Mouse (Mus musculus): Measurements from ENCODE around the gene Hipk1. TPM values are rescaled to one million over a fixed set of nuclear protein-coding genes. Genes with fewer than 3 reads are reported as not detected.
"Not testable (repeated sequence)": the region's sequence is repeated elsewhere in the genome, so short reads cannot be mapped to it uniquely, and the experiment has no call there.

Gene Hipk1
- polyA plus RNA-seq (2014; fragmentation: Nextera tagmentation; extraction: Ambion mirVana) = 15.5 and 16.2 TPM in 2 replicates

- peak; percentile 97 for ATAC-seq
- H3K27ac ChIP-seq (ENCODE audit: low read depth, low read length) = peak within 1 kb of the TSS; percentile 87
- peak within 1 kb of the TSS; percentile 87 for H3K4me2 ChIP-seq (ENCODE audit: low read length)
- peak within 1 kb of the TSS; percentile 93 for H3K4me3 ChIP-seq (ENCODE audit: low read depth, low read length)
- H3K4me1 ChIP-seq (ENCODE audit: control insufficient read depth, insufficient read depth, low read length) = peaks cover 17% of the 10 kb centered on the region
- 10% methylated on average over 43 of the region's 49 CpGs for WGBS
- peak within 1 kb of the TSS; percentile 96 for H3K9ac ChIP-seq (ENCODE audit: low read length)
- H3K9me3 ChIP-seq (replicated peaks; ENCODE audit: control insufficient read depth, low read length) = no peaks in the 10 kb centered on the region
- DNase-seq (ENCODE audit: low spot score) = peak; percentile 95
- H3K27me3 ChIP-seq (replicated peaks; ENCODE audit: control insufficient read depth, insufficient read depth, low read length) = no peaks in the 10 kb centered on the region
- H3K36me3 ChIP-seq (ENCODE audit: control insufficient read depth, insufficient read depth, low read length) = no peaks in the 10 kb centered on the region
Observed at GRCm38 (mm10) chr3:103791230-103792110, at the start of gene Hipk1. TSS of gene Hipk1 (minus strand) at chr3:103791563.

GRCm38 (mm10) chr3:103840946-103841345 lies 49.6 kb upstream of the Hipk1 start:
- not testable (repeated sequence) for H3K27ac ChIP-seq (ENCODE audit: low read depth, low read length); H3K4me2 ChIP-seq (ENCODE audit: low read length); H3K36me3 ChIP-seq (ENCODE audit: control insufficient read depth, insufficient read depth, low read length); ATAC-seq; H3K4me3 ChIP-seq (ENCODE audit: low read depth, low read length); H3K9ac ChIP-seq (ENCODE audit: low read length); H3K4me1 ChIP-seq (ENCODE audit: control insufficient read depth, insufficient read depth, low read length); H3K27me3 ChIP-seq (replicated peaks; ENCODE audit: control insufficient read depth, insufficient read depth, low read length); H3K9me3 ChIP-seq (replicated peaks; ENCODE audit: control insufficient read depth, low read length); DNase-seq (ENCODE audit: low spot score)
- WGBS = 92% methylated on average over 7 of the region's 7 CpGs

GRCm38 (mm10) chr3:103840195-103840594 lies 48.8 kb upstream of the Hipk1 start:
- not testable (repeated sequence) for H3K4me1 ChIP-seq (ENCODE audit: control insufficient read depth, insufficient read depth, low read length); H3K4me2 ChIP-seq (ENCODE audit: low read length); H3K27ac ChIP-seq (ENCODE audit: low read depth, low read length); H3K9ac ChIP-seq (ENCODE audit: low read length); H3K27me3 ChIP-seq (replicated peaks; ENCODE audit: control insufficient read depth, insufficient read depth, low read length); ATAC-seq; H3K9me3 ChIP-seq (replicated peaks; ENCODE audit: control insufficient read depth, low read length); H3K36me3 ChIP-seq (ENCODE audit: control insufficient read depth, insufficient read depth, low read length); DNase-seq (ENCODE audit: low spot score); H3K4me3 ChIP-seq (ENCODE audit: low read depth, low read length)
- WGBS = 79% methylated on average over 3 of the region's 3 CpGs

DNA sequence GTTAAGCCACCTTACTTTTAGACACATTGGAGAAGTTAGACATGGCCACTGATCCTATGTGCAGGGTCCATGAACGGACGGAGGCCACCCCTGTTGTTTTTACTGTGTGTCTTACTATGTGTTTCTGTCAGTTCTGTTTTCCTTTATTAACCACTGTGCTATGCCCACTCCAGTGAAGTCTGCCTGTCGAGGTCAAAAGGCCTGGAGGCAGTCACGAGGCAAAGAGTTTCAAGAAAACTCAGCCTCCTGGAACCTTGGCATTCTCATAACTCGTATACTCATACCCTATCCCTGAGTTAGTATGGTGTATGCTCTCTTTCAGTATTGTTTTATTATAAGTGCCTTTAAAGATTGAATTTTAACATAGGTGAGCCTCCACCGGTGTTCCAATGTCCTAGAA lies 48.3 kb upstream of the Hipk1 start:
- DNase-seq (ENCODE audit: low spot score) = no peak
- no peak overlapping the region for H3K4me2 ChIP-seq (ENCODE audit: low read length)
- no peak for ATAC-seq
- H3K4me3 ChIP-seq (ENCODE audit: low read depth, low read length) = no peak overlapping the region
- no peaks in the 10 kb centered on the region for H3K36me3 ChIP-seq (ENCODE audit: control insufficient read depth, insufficient read depth, low read length)
- H3K9me3 ChIP-seq (replicated peaks; ENCODE audit: control insufficient read depth, low read length) = no peaks in the 10 kb centered on the region
- H3K4me1 ChIP-seq (ENCODE audit: control insufficient read depth, insufficient read depth, low read length) = no peaks in the 10 kb centered on the region
- no peaks in the 10 kb centered on the region for H3K27me3 ChIP-seq (replicated peaks; ENCODE audit: control insufficient read depth, insufficient read depth, low read length)
- 91% methylated on average over 6 of the region's 6 CpGs for WGBS
- no peak overlapping the region for H3K27ac ChIP-seq (ENCODE audit: low read depth, low read length)
- H3K9ac ChIP-seq (ENCODE audit: low read length) = no peak overlapping the region

DNA sequence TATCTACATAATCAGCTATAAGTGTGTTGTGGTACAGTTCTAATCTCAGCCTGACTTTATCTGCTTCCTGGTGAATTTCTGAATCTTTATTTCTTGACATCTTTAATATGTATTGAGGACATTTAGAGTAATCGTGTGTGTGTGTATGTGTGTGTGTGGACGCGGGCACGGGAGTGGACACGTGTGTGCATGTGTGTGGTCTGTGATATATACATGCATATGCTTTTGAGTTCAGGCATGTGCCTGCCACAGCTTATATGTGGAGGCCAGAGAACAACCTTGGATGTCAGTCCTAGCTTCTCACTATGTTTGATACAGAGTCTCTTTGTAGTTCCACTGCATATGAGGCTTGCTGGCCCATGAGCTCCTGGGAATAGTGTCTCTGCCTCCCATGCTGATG lies 45.1 kb upstream of the Hipk1 start:
- no peak overlapping the region for H3K27ac ChIP-seq (ENCODE audit: low read depth, low read length)
- DNase-seq (ENCODE audit: low spot score) (no peak), ATAC-seq (no peak)
- no peaks in the 10 kb centered on the region for H3K9me3 ChIP-seq (replicated peaks; ENCODE audit: control insufficient read depth, low read length)
- H3K4me3 ChIP-seq (ENCODE audit: low read depth, low read length) = no peak overlapping the region
- H3K27me3 ChIP-seq (replicated peaks; ENCODE audit: control insufficient read depth, insufficient read depth, low read length) = no peaks in the 10 kb centered on the region
- no peak overlapping the region for H3K9ac ChIP-seq (ENCODE audit: low read length)
- WGBS = 95% methylated on average over 5 of the region's 5 CpGs
- H3K4me1 ChIP-seq (ENCODE audit: control insufficient read depth, insufficient read depth, low read length) = no peaks in the 10 kb centered on the region
- H3K4me2 ChIP-seq (ENCODE audit: low read length) = no peak overlapping the region
- H3K36me3 ChIP-seq (ENCODE audit: control insufficient read depth, insufficient read depth, low read length) = no peaks in the 10 kb centered on the region

- Histone ChIP-seq H3K4me3 (ENCODE audit: low read depth, low read length) (no peak overlapping the region), H3K9ac (ENCODE audit: low read length) (no peak overlapping the region), H3K4me1 (ENCODE audit: control insufficient read depth, insufficient read depth, low read length) (no peaks in the 10 kb centered on the region), H3K9me3 (replicated peaks; ENCODE audit: control insufficient read depth, low read length) (no peaks in the 10 kb centered on the region), H3K27me3 (replicated peaks; ENCODE audit: control insufficient read depth, insufficient read depth, low read length) (no peaks in the 10 kb centered on the region), H3K4me2 (ENCODE audit: low read length) (no peak overlapping the region), H3K27ac (ENCODE audit: low read depth, low read length) (no peak overlapping the region), H3K36me3 (ENCODE audit: control insufficient read depth, insufficient read depth, low read length) (no peaks in the 10 kb centered on the region)
- 76% methylated on average over 10 of the region's 10 CpGs for WGBS
- ATAC-seq = no peak
- DNase-seq (ENCODE audit: low spot score) = no peak
Observed at GRCm38 (mm10) chr3:103835951-103836310, 44.6 kb upstream of the Hipk1 start.

GRCm38 (mm10) chr3:103835272-103835950 lies 44.0 kb upstream of the Hipk1 start:
- Histone ChIP-seq H3K4me1 (ENCODE audit: control insufficient read depth, insufficient read depth, low read length) (no peaks in the 10 kb centered on the region), H3K9ac (ENCODE audit: low read length) (no peak overlapping the region), H3K4me3 (ENCODE audit: low read depth, low read length) (no peak overlapping the region), H3K27me3 (replicated peaks; ENCODE audit: control insufficient read depth, insufficient read depth, low read length) (no peaks in the 10 kb centered on the region), H3K4me2 (ENCODE audit: low read length) (no peak overlapping the region), H3K36me3 (ENCODE audit: control insufficient read depth, insufficient read depth, low read length) (no peaks in the 10 kb centered on the region), H3K27ac (ENCODE audit: low read depth, low read length) (no peak overlapping the region), H3K9me3 (replicated peaks; ENCODE audit: control insufficient read depth, low read length) (no peaks in the 10 kb centered on the region)
- ATAC-seq (no peak), DNase-seq (ENCODE audit: low spot score) (no peak)
- WGBS = 82% methylated on average over 6 of the region's 6 CpGs

DNA sequence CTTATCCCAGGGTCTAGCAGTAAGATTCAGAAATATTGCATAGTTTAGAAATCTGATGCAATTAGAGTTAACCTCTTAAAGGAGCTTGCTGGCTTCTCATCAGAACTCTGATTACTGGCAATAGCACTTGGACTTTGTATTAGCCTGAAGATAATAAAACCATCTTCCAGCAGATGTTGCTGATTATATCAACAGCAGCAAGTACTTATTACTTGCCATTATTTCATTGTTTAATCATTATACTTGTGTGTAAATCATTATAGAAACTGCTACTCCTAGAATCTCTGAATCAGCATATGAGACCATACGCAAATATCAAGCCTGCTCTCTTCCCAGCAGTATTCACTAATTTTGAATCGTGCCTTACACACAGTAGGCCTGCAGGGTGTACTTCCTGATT lies 42.6 kb upstream of the Hipk1 start:
- no peak for DNase-seq (ENCODE audit: low spot score)
- Histone ChIP-seq H3K9me3 (replicated peaks; ENCODE audit: control insufficient read depth, low read length) (no peaks in the 10 kb centered on the region), H3K4me2 (ENCODE audit: low read length) (no peak overlapping the region), H3K27me3 (replicated peaks; ENCODE audit: control insufficient read depth, insufficient read depth, low read length) (no peaks in the 10 kb centered on the region), H3K36me3 (ENCODE audit: control insufficient read depth, insufficient read depth, low read length) (no peaks in the 10 kb centered on the region), H3K27ac (ENCODE audit: low read depth, low read length) (no peak overlapping the region), H3K9ac (ENCODE audit: low read length) (no peak overlapping the region), H3K4me1 (ENCODE audit: control insufficient read depth, insufficient read depth, low read length) (no peaks in the 10 kb centered on the region), H3K4me3 (ENCODE audit: low read depth, low read length) (no peak overlapping the region)
- WGBS = 88% methylated on average over 2 of the region's 2 CpGs
- no peak for ATAC-seq

DNA sequence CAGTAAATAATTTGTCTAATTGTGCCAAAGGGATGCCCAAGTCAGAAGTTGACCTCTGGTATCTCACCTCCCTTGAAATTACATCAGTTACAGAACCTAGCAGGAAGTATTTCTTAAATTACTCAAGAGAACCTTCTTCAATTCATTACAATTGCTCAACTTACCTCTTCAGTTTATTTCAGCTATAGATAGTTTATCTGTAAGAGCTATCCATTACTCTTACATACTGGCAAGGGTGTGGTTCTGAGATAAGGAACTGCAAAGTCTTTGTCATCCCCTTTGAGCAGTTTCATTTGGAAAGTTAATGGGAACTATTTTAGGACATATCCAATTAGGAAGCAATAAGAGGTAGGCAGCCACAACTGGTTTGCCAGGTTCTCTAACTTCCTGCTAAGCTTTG lies 41.1 kb upstream of the Hipk1 start, which contains the start of gene Bcl2l15:
Bcl2l15 (plus strand) TSS at position 176 of the 400 bp plus-strand sequence.
- Histone ChIP-seq H3K4me3 (ENCODE audit: low read depth, low read length) (no peak within 1 kb of the TSS), H3K27me3 (replicated peaks; ENCODE audit: control insufficient read depth, insufficient read depth, low read length) (no peaks in the 10 kb centered on the region), H3K4me1 (ENCODE audit: control insufficient read depth, insufficient read depth, low read length) (no peaks in the 10 kb centered on the region), H3K9me3 (replicated peaks; ENCODE audit: control insufficient read depth, low read length) (no peaks in the 10 kb centered on the region), H3K36me3 (ENCODE audit: control insufficient read depth, insufficient read depth, low read length) (no peaks in the 10 kb centered on the region), H3K9ac (ENCODE audit: low read length) (no peak within 1 kb of the TSS), H3K27ac (ENCODE audit: low read depth, low read length) (no peak within 1 kb of the TSS), H3K4me2 (ENCODE audit: low read length) (no peak within 1 kb of the TSS)
- ATAC-seq (no peak), DNase-seq (ENCODE audit: low spot score) (no peak)
